Mouse (Mus musculus): ENCODE results near the gene Chtop. TPM values are rescaled to one million over a fixed set of nuclear protein-coding genes. Genes with fewer than 3 reads are reported as not detected.
A peak's percentile ranks its signal among the peaks of the same experiment; 100 is the strongest.

The Chtop gene
- total RNA-seq (2021): 100 to 1,000 TPM; 164 TPM
- long read RNA-seq, experiment 1, transcript Chtop-202 (6 exons, 2,012 nt): minor isoform, 16 of 116 reads
- long read RNA-seq, experiment 1, transcript Chtop-204 (4 exons, 2,411 nt): minor isoform, 11 of 116 reads
- long read RNA-seq, experiment 1, transcript Chtop-207 (5 exons, 1,321 nt): minor isoform, 14 of 116 reads
- long read RNA-seq, experiment 1, transcript Chtop-201 (5 exons, 3,257 nt): major isoform, 20 of 116 reads
- long read RNA-seq, experiment 1, partial matches to known transcripts: 6 of 116 reads
- long read RNA-seq, experiment 1, other reads (novel, unspliced or antisense): 36 of 116 reads
- long read RNA-seq, experiment 2, transcript Chtop-207 (5 exons, 1,321 nt): minor isoform, 7 of 80 reads
- long read RNA-seq, experiment 2, transcript Chtop-201 (5 exons, 3,257 nt): major isoform, 17 of 80 reads
- long read RNA-seq, experiment 2, transcript Chtop-203 (5 exons, 1,842 nt): minor isoform, 6 of 80 reads
- long read RNA-seq, experiment 2, transcript Chtop-202 (6 exons, 2,012 nt): minor isoform, 13 of 80 reads
- long read RNA-seq, experiment 2, partial matches to known transcripts: 2 of 80 reads
- long read RNA-seq, experiment 2, other reads (novel, unspliced or antisense): 24 of 80 reads

DNA sequence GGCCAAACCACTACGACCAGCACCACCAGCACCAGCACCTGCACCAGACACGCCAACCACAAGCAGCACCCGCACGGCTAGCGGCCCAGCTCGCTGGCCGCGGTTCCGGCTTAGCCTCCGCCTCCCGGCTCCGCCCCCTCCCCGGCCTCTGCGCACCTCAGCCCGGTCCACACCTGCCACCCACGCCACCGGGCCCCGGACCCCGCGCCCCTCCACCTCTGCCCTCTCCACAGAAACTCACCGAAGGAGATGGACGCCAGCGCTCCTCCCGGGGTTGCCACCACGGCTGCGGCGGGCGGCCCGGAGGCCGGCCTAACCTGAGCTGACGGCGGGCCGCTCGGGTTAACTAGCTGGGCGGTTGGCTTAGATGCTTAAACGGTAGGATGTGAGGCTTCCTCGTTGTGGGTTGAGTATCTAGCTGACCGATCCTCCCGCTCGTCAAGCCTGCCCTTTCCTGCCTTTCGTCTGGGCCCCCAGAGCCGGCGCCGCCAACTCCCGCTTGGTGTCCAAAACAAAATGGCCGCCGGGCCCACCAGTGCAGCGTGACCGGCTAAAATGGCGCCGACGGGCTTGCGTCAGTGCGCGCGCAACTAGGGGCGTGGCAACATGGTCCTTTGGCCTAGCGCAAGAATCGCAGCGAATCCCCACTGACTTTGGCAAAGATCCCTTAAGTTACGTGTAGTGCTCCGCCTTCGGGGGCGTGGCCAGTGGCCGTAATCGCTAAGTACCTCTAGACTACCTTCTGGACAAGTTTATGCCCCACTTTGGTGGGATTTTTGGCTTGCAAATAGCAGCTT lies at the start of gene Chtop:
Chtop (minus strand) TSS at position 549 of the 797 bp plus-strand sequence.
- H3K4me3 ChIP-seq: peak within 1 kb of the TSS; percentile 62
- peak; percentile 99 for DNase-seq (ENCODE audit: extremely low spot score in 1 of 2, low spot score in 2 of 2)
- intact Hi-C loops (cut with DNase I): loop anchor here (2.0 to 5.0 kb wide), 3 partner anchors 76 to 143 kb away; partner anchors contain the start of gene S100a7a
- H3K27ac ChIP-seq: peak within 1 kb of the TSS; percentile 99
- no peak for TF ChIP-seq CTCF (IDR thresholded peaks at IDR 0.05)

- TF ChIP-seq CTCF (IDR thresholded peaks at IDR 0.05): no peak
- peak overlapping the region; percentile 47; the same call in 1 of the 2 replicates for H3K27ac ChIP-seq
- no peak overlapping the region for H3K4me3 ChIP-seq
- peak in 1 of 2 experiments; percentile 32 for DNase-seq (ENCODE audit: extremely low spot score in 1 of 2, low spot score in 2 of 2)
- intact Hi-C loops (cut with DNase I): no loop called here
Measured at GRCm38 (mm10) chr3:90555954-90556353, 46.7 kb upstream of the Chtop start.

DNA sequence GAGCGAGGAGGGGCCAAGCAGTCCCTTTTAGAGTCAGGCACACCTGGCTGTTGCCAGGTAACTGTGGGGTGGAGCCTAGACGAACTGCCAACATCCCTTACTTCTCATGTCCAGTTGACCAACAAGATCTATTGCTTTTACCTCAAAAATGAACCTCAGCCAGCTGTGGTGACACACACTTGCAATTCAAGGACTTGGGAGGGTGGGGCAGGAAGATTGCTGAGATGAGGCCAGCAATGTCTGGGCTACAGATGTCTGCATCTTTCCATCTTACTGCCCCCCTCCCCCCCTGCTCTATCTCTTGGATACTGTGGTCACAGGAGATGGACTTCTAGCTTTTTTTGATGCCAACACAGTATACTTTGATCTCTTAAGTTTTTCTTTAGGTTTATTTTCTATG lies 42.9 kb upstream of the Chtop start:
- Histone ChIP-seq H3K4me3 (no peak overlapping the region), H3K27ac (no peak overlapping the region)
- TF ChIP-seq CTCF (IDR thresholded peaks at IDR 0.05): no peak
- intact Hi-C loops (cut with DNase I): no loop called here
- DNase-seq (ENCODE audit: extremely low spot score in 1 of 2, low spot score in 2 of 2): no peak

DNA sequence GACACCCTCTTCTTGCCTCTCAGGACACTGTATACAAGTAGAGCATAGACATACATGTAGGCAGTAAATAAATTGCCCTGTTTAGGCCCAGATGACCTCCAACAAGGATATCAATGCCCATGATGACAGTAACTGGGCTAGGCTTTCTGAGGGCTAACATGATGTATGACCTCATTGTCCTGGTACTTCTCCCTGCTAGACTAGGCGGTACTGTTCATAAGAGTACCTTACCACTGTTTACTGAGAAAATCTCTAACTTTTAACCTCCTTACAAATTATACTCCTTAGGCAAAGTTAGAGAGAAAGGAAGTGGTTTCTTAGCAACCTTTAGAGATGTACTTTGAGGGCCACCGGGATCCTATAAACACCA lies 41.1 kb upstream of the Chtop start:
- intact Hi-C loops (cut with DNase I): no loop called here
- no peak overlapping the region for H3K27ac ChIP-seq
- TF ChIP-seq CTCF (IDR thresholded peaks at IDR 0.05): no peak
- H3K4me3 ChIP-seq: no peak overlapping the region
- no peak for DNase-seq (ENCODE audit: extremely low spot score in 1 of 2, low spot score in 2 of 2)

- no peak overlapping the region for H3K4me3 ChIP-seq
- TF ChIP-seq CTCF (IDR thresholded peaks at IDR 0.05): no peak
- intact Hi-C loops (cut with DNase I): no loop called here
- H3K27ac ChIP-seq: no peak overlapping the region
- DNase-seq (ENCODE audit: extremely low spot score in 1 of 2, low spot score in 2 of 2): no peak
Measured at GRCm38 (mm10) chr3:90549676-90550420, 40.5 kb upstream of the Chtop start.

GRCm38 (mm10) chr3:90540904-90541303 lies 31.6 kb upstream of the Chtop start:
- peak overlapping the region; percentile 89 for H3K27ac ChIP-seq
- no peak for TF ChIP-seq CTCF (IDR thresholded peaks at IDR 0.05)
- DNase-seq (ENCODE audit: extremely low spot score in 1 of 2, low spot score in 2 of 2): no peak
- intact Hi-C loops (cut with DNase I): no loop called here
- H3K4me3 ChIP-seq: peak overlapping the region; percentile 33

- TF ChIP-seq CTCF (IDR thresholded peaks at IDR 0.05): no peak
- intact Hi-C loops (cut with DNase I): no loop called here
- no peak for DNase-seq (ENCODE audit: extremely low spot score in 1 of 2, low spot score in 2 of 2)
- H3K27ac ChIP-seq: peak overlapping the region; percentile 81
- peak overlapping the region; percentile 33 for H3K4me3 ChIP-seq
Measured at GRCm38 (mm10) chr3:90537905-90538296, 28.6 kb upstream of the Chtop start.

DNA sequence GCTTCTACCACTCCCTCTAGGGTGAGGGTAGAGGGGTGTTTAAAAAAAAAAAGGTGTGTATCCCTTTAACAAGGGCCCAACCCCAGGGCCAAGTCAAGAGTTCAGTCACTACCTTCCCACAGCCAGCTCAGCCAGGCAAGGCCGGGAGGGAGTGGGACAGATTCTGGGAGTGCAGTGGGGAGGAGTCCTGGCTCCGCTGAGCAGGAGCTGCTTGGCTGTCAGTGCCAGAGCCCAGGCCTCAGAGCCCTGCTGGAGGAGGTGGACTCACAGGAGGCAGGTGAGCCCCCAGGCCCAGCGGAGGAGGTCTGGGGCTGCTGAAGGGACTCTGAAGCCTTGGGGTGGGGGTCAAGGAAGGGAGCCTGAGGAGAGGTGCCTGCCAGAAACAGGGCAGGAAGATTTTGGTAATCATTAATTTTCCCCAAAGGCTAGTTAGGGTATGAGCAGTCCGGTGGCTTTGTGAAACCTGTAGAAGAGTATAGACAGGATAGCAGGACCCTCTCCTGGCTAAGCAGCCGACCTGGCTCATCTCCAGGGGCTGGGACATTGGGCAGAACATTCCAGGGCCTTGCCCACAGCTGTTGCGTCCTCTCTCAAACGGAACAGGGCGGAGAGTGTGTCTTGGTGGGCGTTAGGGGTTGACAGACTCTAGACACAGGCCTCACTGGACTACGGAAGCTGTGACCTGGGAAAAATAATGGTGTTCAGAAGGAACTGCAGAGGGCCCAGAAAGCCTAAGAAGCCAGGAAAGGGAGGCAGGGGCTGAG lies 28.0 kb upstream of the Chtop start, which contains the start of gene S100a16:
S100a16 (plus strand) TSS at position 114 of the 764 bp plus-strand sequence.
- intact Hi-C loops (cut with DNase I): no loop called here
- H3K4me3 ChIP-seq: peak within 1 kb of the TSS; percentile 33
- peak within 1 kb of the TSS; percentile 81 for H3K27ac ChIP-seq
- DNase-seq (ENCODE audit: extremely low spot score in 1 of 2, low spot score in 2 of 2): peak in 1 of 2 experiments; percentile 38
- no peak for TF ChIP-seq CTCF (IDR thresholded peaks at IDR 0.05)

DNA sequence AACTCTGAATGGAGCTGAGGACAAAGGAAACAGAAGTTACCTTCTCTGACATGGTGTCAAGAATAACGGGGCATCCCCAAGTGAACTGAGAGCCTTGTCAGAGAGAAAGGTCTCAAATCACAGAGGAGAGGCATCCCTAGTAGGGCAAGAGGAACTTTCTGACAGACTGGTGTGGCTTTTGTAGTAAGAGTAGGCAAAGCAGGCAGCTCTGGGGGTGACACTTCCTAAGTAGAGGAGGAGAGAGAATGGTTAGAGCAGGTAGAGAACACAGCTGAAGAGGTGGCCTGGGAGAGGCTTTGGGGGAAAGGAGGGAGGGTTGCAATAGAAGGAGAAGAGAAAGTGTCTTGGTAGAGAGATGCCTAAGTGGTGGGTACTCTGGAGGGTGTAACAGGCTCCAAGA lies 26.1 kb upstream of the Chtop start:
- intact Hi-C loops (cut with DNase I): no loop called here
- no peak overlapping the region for H3K4me3 ChIP-seq
- DNase-seq (ENCODE audit: extremely low spot score in 1 of 2, low spot score in 2 of 2): no peak
- H3K27ac ChIP-seq: no peak overlapping the region
- no peak for TF ChIP-seq CTCF (IDR thresholded peaks at IDR 0.05)

DNA sequence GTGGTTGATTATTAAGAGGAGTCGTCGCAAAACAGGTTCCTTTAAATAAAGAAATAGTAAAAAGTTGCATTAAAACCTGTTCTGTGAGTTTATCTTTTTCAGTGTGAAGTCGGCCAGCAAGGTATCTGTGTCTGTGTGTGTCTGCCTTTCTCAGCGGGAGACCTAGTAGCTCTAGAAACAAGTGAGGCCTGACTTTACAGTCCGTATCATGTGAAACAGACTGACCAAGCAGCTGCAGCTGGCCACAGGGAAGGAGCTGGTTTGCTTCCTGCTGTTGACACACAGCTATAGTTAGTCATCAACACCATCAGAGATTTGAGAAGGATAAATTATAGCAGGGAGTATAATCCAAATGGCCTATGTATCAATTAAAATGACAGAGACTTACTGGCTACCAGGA lies 22.4 kb upstream of the Chtop start:
- Histone ChIP-seq H3K27ac (no peak overlapping the region), H3K4me3 (no peak overlapping the region)
- DNase-seq (ENCODE audit: extremely low spot score in 1 of 2, low spot score in 2 of 2): no peak
- intact Hi-C loops (cut with DNase I): no loop called here
- TF ChIP-seq CTCF (IDR thresholded peaks at IDR 0.05): no peak

All from left cerebral cortex, adult 2 months (tissue).